Mouse (Mus musculus): ENCODE data around the gene Hpse2. TPM values are rescaled to one million over a fixed set of nuclear protein-coding genes. Genes with fewer than 3 reads are reported as not detected.
"Not testable (repeated sequence)": the region's sequence is repeated elsewhere in the genome, so short reads cannot be mapped to it uniquely, and the experiment has no call there.

Gene Hpse2
- total and polyA plus RNA-seq, 2 experiments from 2014 or later = 0.23 to 0.55 TPM

DNA sequence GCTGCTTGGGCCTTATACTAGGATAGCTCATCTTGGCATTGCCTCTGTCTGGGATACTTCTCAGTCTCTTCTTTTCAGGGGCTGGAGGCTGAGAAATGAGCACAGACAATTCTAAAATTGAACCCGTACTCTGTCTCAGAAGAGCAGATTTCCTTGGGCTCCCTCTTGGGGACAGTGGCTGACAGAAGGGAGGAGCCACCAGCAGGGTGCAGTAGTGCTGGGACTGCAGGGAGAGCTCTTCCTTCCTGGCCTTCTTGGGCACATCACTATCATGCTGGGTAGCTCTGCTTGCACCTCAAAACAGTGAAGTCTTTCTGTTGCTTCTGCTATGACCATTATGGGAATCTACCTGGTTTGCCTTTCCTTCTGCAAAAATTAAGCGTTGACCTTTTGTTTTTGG is 603.0 kb downstream of the Hpse2 start:
- H3K36me3 ChIP-seq (ENCODE audit: insufficient read depth, low read length) = no peaks in the 10 kb centered on the region
- H3K4me3 ChIP-seq (ENCODE audit: low read depth, low read length) = no peak overlapping the region
- H3K4me1 ChIP-seq (ENCODE audit: insufficient read depth, low read length) = peaks cover 7% of the 10 kb centered on the region; the same call in 1 of the 2 replicates
- H3K9me3 ChIP-seq (ENCODE audit: low read length) = no peaks in the 10 kb centered on the region
- H3K27me3 ChIP-seq (ENCODE audit: insufficient read depth, low read length) = no peaks in the 10 kb centered on the region
- 21% methylated on average over 2 of the region's 2 CpGs for WGBS
- ATAC-seq (ENCODE audit: low FRiP score) (no peak), DNase-seq (ENCODE audit: low spot score) (no peak)
- H3K4me2 ChIP-seq (ENCODE audit: low read depth, low read length, poor library complexity, severe bottlenecking) = no peak overlapping the region
- peak; percentile 51 for TF ChIP-seq CTCF (IDR thresholded peaks at IDR 0.05)
- peak overlapping the region; percentile 2; the same call in 1 of the 2 replicates for H3K27ac ChIP-seq (ENCODE audit: low read depth, low read length)
- H3K9ac ChIP-seq (replicated peaks; ENCODE audit: low read length, poor library complexity, severe bottlenecking) = no peak overlapping the region

- peak overlapping the region; percentile 54 for H3K9ac ChIP-seq (replicated peaks; ENCODE audit: low read length, poor library complexity, severe bottlenecking)
- WGBS = 49% methylated on average over 7 of the region's 7 CpGs
- not testable (repeated sequence) for H3K4me1 ChIP-seq (ENCODE audit: insufficient read depth, low read length); H3K9me3 ChIP-seq (ENCODE audit: low read length); H3K27me3 ChIP-seq (ENCODE audit: insufficient read depth, low read length); DNase-seq (ENCODE audit: low spot score); ATAC-seq (ENCODE audit: low FRiP score); H3K36me3 ChIP-seq (ENCODE audit: insufficient read depth, low read length)
- TF ChIP-seq CTCF (IDR thresholded peaks at IDR 0.05) = 0 out of 2 replicates have a peak, but pooled peaks have one; percentile 5
- peak overlapping the region; percentile 52 for H3K4me2 ChIP-seq (ENCODE audit: low read depth, low read length, poor library complexity, severe bottlenecking)
- H3K4me3 ChIP-seq (ENCODE audit: low read depth, low read length) = peak overlapping the region; percentile 47
- peak overlapping the region; percentile 65 for H3K27ac ChIP-seq (ENCODE audit: low read depth, low read length)
These were observed 608.0 kb downstream of the Hpse2 start for GRCm38 (mm10) chr19:42780156-42780538.

DNA sequence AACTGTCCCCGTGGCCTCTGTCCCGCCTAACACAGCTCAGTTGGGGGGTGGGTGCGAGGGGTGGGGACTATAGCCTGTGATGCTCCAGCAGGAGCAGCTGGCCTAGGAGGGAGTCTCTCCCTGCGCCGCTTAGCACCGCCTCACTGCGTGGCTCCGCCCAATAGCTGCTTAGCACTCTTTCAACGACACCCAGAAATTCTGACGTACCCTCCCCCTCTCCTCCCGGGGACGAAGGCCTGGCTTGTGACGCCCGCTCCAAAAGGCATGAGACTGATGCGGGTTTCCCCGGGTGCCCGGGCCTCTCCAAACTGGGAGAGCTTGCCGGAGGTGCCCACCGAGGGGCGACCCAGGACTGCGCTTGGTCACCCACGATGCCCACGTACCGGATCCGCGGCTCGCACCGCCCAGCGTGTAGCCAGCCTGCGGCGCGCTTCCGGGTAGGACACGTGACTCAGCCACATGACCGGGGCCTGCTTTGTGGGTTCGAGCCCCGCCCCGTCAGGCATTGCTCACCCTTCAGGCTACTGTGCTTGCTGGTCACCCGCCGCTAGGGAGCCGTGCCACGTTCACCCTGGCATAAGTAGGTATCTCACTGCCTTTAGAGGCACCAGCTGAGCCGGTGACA is 608.5 kb downstream of the Hpse2 start, which contains the start of gene Hps1:
Hps1 (minus strand) TSS at position 448 of the 625 bp plus-strand sequence.
- Histone ChIP-seq H3K4me2 (ENCODE audit: low read depth, low read length, poor library complexity, severe bottlenecking) (peak within 1 kb of the TSS; percentile 52), H3K27me3 (ENCODE audit: insufficient read depth, low read length) (no peaks in the 10 kb centered on the region), H3K36me3 (ENCODE audit: insufficient read depth, low read length) (no peaks in the 10 kb centered on the region), H3K4me1 (ENCODE audit: insufficient read depth, low read length) (0 out of 2 replicates have a peak, but pooled peaks cover 3% of the 10 kb centered on the region), H3K27ac (ENCODE audit: low read depth, low read length) (peak within 1 kb of the TSS; percentile 65), H3K9ac (replicated peaks; ENCODE audit: low read length, poor library complexity, severe bottlenecking) (peak within 1 kb of the TSS; percentile 54), H3K9me3 (ENCODE audit: low read length) (no peaks in the 10 kb centered on the region), H3K4me3 (ENCODE audit: low read depth, low read length) (peak within 1 kb of the TSS; percentile 47)
- TF ChIP-seq CTCF (IDR thresholded peaks at IDR 0.05) = peak; percentile 26
- ATAC-seq (ENCODE audit: low FRiP score) (peak; percentile 97), DNase-seq (ENCODE audit: low spot score) (peak; percentile 93)
- under 1% methylated on average over 43 of the region's 43 CpGs for WGBS

DNA sequence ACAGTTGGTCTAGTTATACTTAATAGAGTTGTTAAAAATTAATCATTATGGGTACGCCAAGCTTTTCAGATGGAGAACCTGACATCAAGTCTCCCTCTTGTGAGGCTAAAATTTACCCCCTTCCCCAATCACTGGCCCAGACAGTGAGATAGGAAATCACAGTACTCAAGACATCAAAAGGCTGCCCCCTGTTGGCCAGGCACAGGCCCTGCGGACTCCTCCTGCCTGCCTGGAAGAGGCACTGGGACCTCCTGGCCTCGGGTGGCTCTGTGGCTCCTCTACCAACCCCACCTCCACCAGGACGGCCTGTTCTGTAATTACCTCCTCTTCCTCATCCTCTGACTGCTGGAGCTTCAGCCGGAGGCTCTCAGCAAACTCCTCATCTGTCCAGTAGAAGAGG is 610.4 kb downstream of the Hpse2 start:
- Histone ChIP-seq H3K4me1 (ENCODE audit: insufficient read depth, low read length) (0 out of 2 replicates have a peak, but pooled peaks cover 3% of the 10 kb centered on the region), H3K27me3 (ENCODE audit: insufficient read depth, low read length) (no peaks in the 10 kb centered on the region), H3K9me3 (ENCODE audit: low read length) (no peaks in the 10 kb centered on the region), H3K36me3 (ENCODE audit: insufficient read depth, low read length) (no peaks in the 10 kb centered on the region), H3K4me2 (ENCODE audit: low read depth, low read length, poor library complexity, severe bottlenecking) (no peak overlapping the region), H3K4me3 (ENCODE audit: low read depth, low read length) (no peak overlapping the region), H3K27ac (ENCODE audit: low read depth, low read length) (no peak overlapping the region), H3K9ac (replicated peaks; ENCODE audit: low read length, poor library complexity, severe bottlenecking) (no peak overlapping the region)
- WGBS = 87% methylated on average over 5 of the region's 5 CpGs
- TF ChIP-seq CTCF (IDR thresholded peaks at IDR 0.05) = peak; percentile 35
- no peak for DNase-seq (ENCODE audit: low spot score)
- no peak for ATAC-seq (ENCODE audit: low FRiP score)

- ATAC-seq (ENCODE audit: low FRiP score) (no peak), DNase-seq (ENCODE audit: low spot score) (no peak)
- no peaks in the 10 kb centered on the region for H3K9me3 ChIP-seq (ENCODE audit: low read length)
- H3K9ac ChIP-seq (replicated peaks; ENCODE audit: low read length, poor library complexity, severe bottlenecking) = no peak overlapping the region
- no peak overlapping the region for H3K27ac ChIP-seq (ENCODE audit: low read depth, low read length)
- no peak overlapping the region for H3K4me2 ChIP-seq (ENCODE audit: low read depth, low read length, poor library complexity, severe bottlenecking)
- H3K4me1 ChIP-seq (ENCODE audit: insufficient read depth, low read length) = 0 out of 2 replicates have a peak, but pooled peaks cover 3% of the 10 kb centered on the region
- no peaks in the 10 kb centered on the region for H3K36me3 ChIP-seq (ENCODE audit: insufficient read depth, low read length)
- no peak overlapping the region for H3K4me3 ChIP-seq (ENCODE audit: low read depth, low read length)
- 97% methylated on average over 1 of the region's 1 CpGs for WGBS
- no peaks in the 10 kb centered on the region for H3K27me3 ChIP-seq (ENCODE audit: insufficient read depth, low read length)
- TF ChIP-seq CTCF (IDR thresholded peaks at IDR 0.05) = peak; percentile 46
These were observed 611.3 kb downstream of the Hpse2 start for GRCm38 (mm10) chr19:42776813-42777212.

GRCm38 (mm10) chr19:42770141-42770872 is 617.8 kb downstream of the Hpse2 start:
- Histone ChIP-seq H3K4me2 (ENCODE audit: low read depth, low read length, poor library complexity, severe bottlenecking) (no peak overlapping the region), H3K9me3 (ENCODE audit: low read length) (no peaks in the 10 kb centered on the region), H3K27ac (ENCODE audit: low read depth, low read length) (no peak overlapping the region), H3K36me3 (ENCODE audit: insufficient read depth, low read length) (no peaks in the 10 kb centered on the region; the same call in 1 of the 2 replicates), H3K9ac (replicated peaks; ENCODE audit: low read length, poor library complexity, severe bottlenecking) (no peak overlapping the region), H3K4me3 (ENCODE audit: low read depth, low read length) (no peak overlapping the region), H3K27me3 (ENCODE audit: insufficient read depth, low read length) (no peaks in the 10 kb centered on the region), H3K4me1 (ENCODE audit: insufficient read depth, low read length) (no peaks in the 10 kb centered on the region)
- ATAC-seq (ENCODE audit: low FRiP score) (no peak), DNase-seq (ENCODE audit: low spot score) (no peak)
- TF ChIP-seq CTCF (IDR thresholded peaks at IDR 0.05) = no peak
- WGBS = 71% methylated on average over 23 of the region's 23 CpGs
